Mouse (Mus musculus) MEL (cell line): ENCODE measurements at regions not wholly inside any gene's neighbourhood (a gene's known extent, or its start where the extent isn't known, plus 50 kb on each side); places are given as distances from the start of the nearest gene placed in this dataset.

Experiments used
- DNase-seq: peaks from one replicate; pipeline ENCODE4 v3.0.0; 2011; ENCODE audit warnings: low read depth, low spot score
- H3K27ac ChIP-seq: 2 replicates; pipeline ENCODE4 v1.5.1; 2012; ENCODE audit warnings: low read depth, mild to moderate bottlenecking, control low read depth, low read length, moderate library complexity; ENCODE audit not compliant: control insufficient read depth
- H3K27me3 ChIP-seq, 2 experiments: fragments of 150-350 bp in 1 of 2; sonication (generic) in 1 of 2; 2 replicates each; pipeline ENCODE4 v1.6.1; 2012; ENCODE audit warnings: low read length in 2 of 2, mild to moderate bottlenecking in 2 of 2, improper control_type of control experiment in 1 of 2, moderate library complexity in 1 of 2; ENCODE audit not compliant: insufficient read depth in 2 of 2, control insufficient read depth in 1 of 2
- H3K36me3 ChIP-seq, 2 experiments: 2 replicates each; pipeline ENCODE4 v1.6.1; 2012 to 2014; ENCODE audit warnings: low read length in 2 of 2, improper control_type of control experiment in 1 of 2, inconsistent platforms in 1 of 2, mild to moderate bottlenecking in 1 of 2; ENCODE audit not compliant: insufficient read depth in 2 of 2, control insufficient read depth in 1 of 2
- H3K4me1 ChIP-seq, 2 experiments: fragments of 150-350 bp in 1 of 2; sonication (generic) in 1 of 2; 2 replicates each; pipeline ENCODE4 v1.6.1; 2012; ENCODE audit warnings: low read length in 2 of 2, improper control_type of control experiment in 1 of 2, mild to moderate bottlenecking in 1 of 2; ENCODE audit not compliant: insufficient read depth in 2 of 2, control insufficient read depth in 1 of 2
- H3K4me3 ChIP-seq, 2 experiments: fragments of 150-350 bp in 1 of 2; sonication (generic) in 1 of 2; 2 replicates each; pipeline ENCODE4 v1.5.1; 2012; ENCODE audit warnings: low read depth in 2 of 2, low read length in 2 of 2, mild to moderate bottlenecking in 2 of 2, moderate library complexity in 2 of 2, control low read depth in 1 of 2, improper control_type of control experiment in 1 of 2; ENCODE audit not compliant: control insufficient read depth in 1 of 2, insufficient read depth in 1 of 2
- H3K79me2 ChIP-seq: 2 replicates; pipeline ENCODE4 v1.6.1; 2012; ENCODE audit warnings: mild to moderate bottlenecking, low read length, moderate library complexity; ENCODE audit not compliant: control insufficient read depth, poor library complexity, insufficient read depth
- H3K9ac ChIP-seq: 2 replicates; pipeline ENCODE4 v1.6.1; 2012; ENCODE audit warnings: low read depth, mild to moderate bottlenecking, control low read depth, low read length, moderate library complexity; ENCODE audit not compliant: control insufficient read depth, poor library complexity, severe bottlenecking
- H3K9me3 ChIP-seq: fragments of 150-350 bp; sonication (generic); replicated peaks from 2 replicates; pipeline ENCODE4 v1.6.1; 2012; ENCODE audit warnings: mild to moderate bottlenecking, low read length, improper control_type of control experiment, moderate library complexity; ENCODE audit not compliant: insufficient read depth
- CHD1 ChIP-seq: IDR thresholded peaks from 2 replicates; pipeline ENCODE4 v1.6.1; 2012; ENCODE audit warnings: low read depth, mild to moderate bottlenecking, inconsistent platforms, low read length, improper control_type of control experiment
- E2F4 ChIP-seq: IDR thresholded peaks from 2 replicates; pipeline ENCODE4 v1.6.1; 2011; ENCODE audit warnings: low read depth, low read length, improper control_type of control experiment, borderline replicate concordance
- ETS1 ChIP-seq: IDR thresholded peaks from 2 replicates; pipeline ENCODE4 v1.6.1; 2012; ENCODE audit warnings: low read depth, mild to moderate bottlenecking, inconsistent platforms, low read length, improper control_type of control experiment, moderate library complexity
- GABPA ChIP-seq: IDR thresholded peaks from 2 replicates; pipeline ENCODE4 v1.6.1; 2012; ENCODE audit warnings: low read depth, mild to moderate bottlenecking, inconsistent platforms, low read length, improper control_type of control experiment, moderate library complexity
- GATA1 ChIP-seq: IDR thresholded peaks from 2 replicates; pipeline ENCODE4 v1.6.1; 2011; ENCODE audit warnings: low read depth, low read length, improper control_type of control experiment
- HCFC1 ChIP-seq: IDR thresholded peaks from 2 replicates; pipeline ENCODE4 v1.6.1; 2012; ENCODE audit warnings: low read depth, mild to moderate bottlenecking, inconsistent platforms, low read length, improper control_type of control experiment, moderate library complexity
- JUND ChIP-seq: IDR thresholded peaks from 2 replicates; pipeline ENCODE4 v1.6.1; 2011; ENCODE audit warnings: low read depth, mild to moderate bottlenecking, improper control_type of control experiment, low read length
- KAT2A ChIP-seq: conservative IDR thresholded peaks from 2 replicates; pipeline ENCODE4 v1.6.1; 2012; ENCODE audit warnings: low read depth, low read length, improper control_type of control experiment, inconsistent platforms
- MAFK ChIP-seq: IDR thresholded peaks from 2 replicates; pipeline ENCODE4 v1.6.1; 2011; ENCODE audit warnings: low read depth, mild to moderate bottlenecking, low read length, improper control_type of control experiment, borderline replicate concordance
- MEF2A ChIP-seq: IDR thresholded peaks from 2 replicates; pipeline ENCODE4 v1.6.1; 2014; ENCODE audit warnings: low read depth, mild to moderate bottlenecking, inconsistent platforms, low read length, improper control_type of control experiment; ENCODE audit not compliant: poor library complexity, insufficient replicate concordance, severe bottlenecking; ENCODE audit errors: extremely low read depth
- MYC ChIP-seq: IDR thresholded peaks from 2 replicates; pipeline ENCODE4 v1.6.1; 2011; ENCODE audit warnings: low read depth, mild to moderate bottlenecking, low read length, improper control_type of control experiment, moderate library complexity
- POLR2A ChIP-seq, 2 experiments: IDR thresholded peaks; 2 replicates each; pipeline ENCODE4 v1.6.1; 2011 to 2012; ENCODE audit warnings: low read length in 2 of 2, mild to moderate bottlenecking in 2 of 2, control low read depth in 1 of 2, improper control_type of control experiment in 1 of 2, low read depth in 1 of 2, moderate library complexity in 1 of 2; ENCODE audit not compliant: control insufficient read depth in 1 of 2, insufficient read depth in 1 of 2, poor library complexity in 1 of 2
- POLR2AphosphoS2 ChIP-seq: IDR thresholded peaks from 2 replicates; pipeline ENCODE4 v1.6.1; 2011; ENCODE audit warnings: low read length, improper control_type of control experiment
- POLR2AphosphoS5 ChIP-seq: IDR thresholded peaks from 2 replicates; pipeline ENCODE4 v1.6.1; 2012; ENCODE audit warnings: low read depth, borderline replicate concordance, mild to moderate bottlenecking, inconsistent platforms, low read length, moderate library complexity, mixed read lengths
- RCOR1 ChIP-seq: IDR thresholded peaks from 2 replicates; pipeline ENCODE4 v1.6.1; 2012; ENCODE audit warnings: low read depth, mild to moderate bottlenecking, inconsistent platforms, low read length, improper control_type of control experiment
- TBP ChIP-seq: IDR thresholded peaks from 2 replicates; pipeline ENCODE4 v1.8.0; 2011; ENCODE audit warnings: low read depth, low read length, improper control_type of control experiment
- TCF12 ChIP-seq: IDR thresholded peaks from 2 replicates; pipeline ENCODE4 v1.6.1; 2014; ENCODE audit warnings: low read depth, mild to moderate bottlenecking, inconsistent platforms, low read length, improper control_type of control experiment, moderate library complexity
- UBTF ChIP-seq: IDR thresholded peaks from 2 replicates; pipeline ENCODE4 v1.6.1; 2012; ENCODE audit warnings: low read depth, mild to moderate bottlenecking, inconsistent platforms, low read length, improper control_type of control experiment, moderate library complexity, borderline replicate concordance; ENCODE audit not compliant: insufficient read depth
- USF1 ChIP-seq: IDR thresholded peaks from 2 replicates; pipeline ENCODE4 v1.6.1; 2014; ENCODE audit warnings: low read depth, mild to moderate bottlenecking, inconsistent platforms, low read length, improper control_type of control experiment, moderate library complexity
- ZC3H11A ChIP-seq: IDR thresholded peaks from 2 replicates; pipeline ENCODE4 v1.6.1; 2012; ENCODE audit warnings: low read depth, mild to moderate bottlenecking, inconsistent platforms, low read length, improper control_type of control experiment
- ZMIZ1 ChIP-seq: IDR thresholded peaks from 2 replicates; pipeline ENCODE4 v1.6.1; 2012; ENCODE audit warnings: low read depth, mild to moderate bottlenecking, inconsistent platforms, low read length, improper control_type of control experiment, moderate library complexity

- Histone ChIP-seq H3K79me2 (no peaks in the 10 kb centered on the region), H3K9me3 (no peaks in the 10 kb centered on the region), H3K4me3 (no peak overlapping the region), H3K9ac (no peak overlapping the region), H3K36me3 (no peaks in the 10 kb centered on the region), H3K27me3 (no peaks in the 10 kb centered on the region), H3K4me1 (no peaks in the 10 kb centered on the region), H3K27ac (no peak overlapping the region)
- TF ChIP-seq MEF2A (no peak), ETS1 (no peak), CHD1 (no peak), ZMIZ1 (no peak), ZC3H11A (no peak), JUND (no peak), POLR2AphosphoS2 (no peak), TBP (no peak), USF1 (no peak), GATA1 (no peak), MYC (no peak), POLR2AphosphoS5 (no peak), KAT2A (no peak), MAFK (no peak), HCFC1 (no peak), RCOR1 (no peak), POLR2A (IDR thresholded peaks at IDR 0.05; ENCODE audit: control insufficient read depth in 1 of 2, insufficient read depth in 1 of 2, low read depth in 1 of 2, low read length in 2 of 2, poor library complexity in 1 of 2) (no peak), GABPA (no peak), TCF12 (no peak), UBTF (no peak)
- no peak for DNase-seq
Measured at GRCm38 (mm10) chr12:19125541-19125940, 611.2 kb downstream of the 5730507C01Rik start.

- no peak for DNase-seq
- TF ChIP-seq CHD1 (no peak), E2F4 (no peak), RCOR1 (no peak)
- TF ChIP-seq, all 39 proteins: peak for 0
- Histone ChIP-seq H3K9me3 (no peaks in the 10 kb centered on the region), H3K4me1 (no peaks in the 10 kb centered on the region), H3K4me3 (no peak overlapping the region), H3K27me3 (no peaks in the 10 kb centered on the region), H3K79me2 (no peaks in the 10 kb centered on the region), H3K27ac (no peak overlapping the region), H3K9ac (no peak overlapping the region), H3K36me3 (no peaks in the 10 kb centered on the region)
Measured at GRCm38 (mm10) chr12:19175631-19176030, 661.3 kb downstream of the 5730507C01Rik start.
